ENCODE assay signal across 11 mouse cellular contexts in genomic region chr6:137111266-137111813, GRCm38 (mm10). TPM values are rescaled to one million over a fixed set of nuclear protein-coding genes. Genes with fewer than 3 reads are reported as not detected.
DNase-seq lines count a peak whose midpoint lies in the region; TF ChIP-seq lines count a peak whose summit lies in the region.
"Had no signal": no experiment of that assay in that cellular context is flagged by ENCODE, and none has a peak within 500 bp of the region (broad histone marks: within the 10 kb centered on the region; RNA-seq: fewer than 3 reads in every experiment).

No protein-coding gene starts in this region.

- H3K4me1 ChIP-seq in testis, adult 2 months (ENCODE audit: control insufficient read depth, insufficient read depth, low read length) = no peaks in the 10 kb centered on the region
- H3K4me1 ChIP-seq: forebrain, embryonic 13.5 days; megakaryocyte, embryonic 14.5 days had no signal

- no peaks in the 10 kb centered on the region for H3K27me3 ChIP-seq in testis, adult 2 months (ENCODE audit: control insufficient read depth, insufficient read depth, low read length)
- H3K27me3 ChIP-seq: forebrain, embryonic 13.5 days; megakaryocyte, embryonic 14.5 days had no signal

- TF ChIP-seq POLR2A in testis, adult 2 months (IDR thresholded peaks at IDR 0.05; ENCODE audit: control insufficient read depth, low read depth, low read length) = no peak

- no peak for TF ChIP-seq CTCF in testis, adult 2 months (IDR thresholded peaks at IDR 0.05; ENCODE audit: control insufficient read depth, insufficient read depth, insufficient replicate concordance, low read depth, low read length)

- peak; percentile 10 for DNase-seq in heart, postnatal 4 days
- DNase-seq in heart, postnatal 14 days = no peak
- DNase-seq in testis, postnatal 10 days (ENCODE audit: low spot score) = no peak
- DNase-seq in layer of hippocampus, postnatal 14 days (ENCODE audit: low spot score in 2 of 2) = peak; percentile 61 to 69
- no peak for DNase-seq in B cell, adult 2 months
- no peak for DNase-seq in cerebellum, adult 9-10 months
- DNase-seq: gastrocnemius, postnatal 25 days had no signal

- intact Hi-C loops in heart, postnatal 14 days (cut with DNase I) = no loop called here

- H3K36me3 ChIP-seq in testis, adult 2 months (ENCODE audit: control insufficient read depth, insufficient read depth, low read length) = no peaks in the 10 kb centered on the region

- no peak overlapping the region for H3K4me3 ChIP-seq in testis, adult 2 months (ENCODE audit: control insufficient read depth, low read depth, low read length)
- H3K4me3 ChIP-seq: forebrain, embryonic 13.5 days; megakaryocyte, embryonic 14.5 days; myocyte had no signal

- H3K27ac ChIP-seq in testis, adult 2 months (ENCODE audit: control insufficient read depth, insufficient read depth, low read depth, low read length) = peak overlapping the region; percentile 6; the same call in 1 of the 2 replicates
- H3K27ac ChIP-seq: forebrain, embryonic 13.5 days had no signal

RNA-seq across cellular contexts. Expression of gene Rerg, which starts 59.0 kb away (rescaled TPM):
- 1 to 10 TPM; 7.0 to 9.1 TPM for total RNA-seq in heart, postnatal 4 days (2021)
- total RNA-seq in heart, postnatal 14 days (2021) = 1 to 10 TPM; 7.4 to 7.5 TPM
- polyA plus RNA-seq in testis, adult 2 months (2012; rRNA removed) = 2.8 and 3.4 TPM in 2 replicates
- total RNA-seq in layer of hippocampus, postnatal 14 days (2021) = 10 to 100 TPM; 42.1 to 47.8 TPM

Comparison
In these comparisons a context has a peak if more than half of its experiments do, and no peak if none do; other contexts are left out.
1. DNase-seq: peak in heart, postnatal 4 days (single experiment) and layer of hippocampus, postnatal 14 days (2 of 2); none in heart, postnatal 14 days (0 of 2), testis, postnatal 10 days (single experiment), B cell, adult 2 months (0 of 2) and cerebellum, adult 9-10 months (single experiment).
2. RNA of gene Rerg, which starts 59.0 kb away (total RNA-seq): 42.1 to 47.8 TPM in layer of hippocampus, postnatal 14 days; 7.0 to 9.1 TPM in heart, postnatal 4 days and 7.4 to 7.5 TPM in heart, postnatal 14 days; every median in the first group is over 4 times any median in the second.